Mouse (Mus musculus) heart, postnatal 14 days (tissue): ENCODE measurements around the gene Xab2. TPM values are rescaled to one million over a fixed set of nuclear protein-coding genes. Genes with fewer than 3 reads are reported as not detected.
"Not testable (repeated sequence)": the region's sequence is repeated elsewhere in the genome, so short reads cannot be mapped to it uniquely, and the experiment has no call there.

Source experiments
- DNase-seq, 2 experiments: peaks; one replicate each; pipeline ENCODE4 v3.0.0; 2021 to 2022
- intact Hi-C: fragments of 180-260 bp; cut with DNase I; formaldehyde crosslinking; loops from one replicate; pipeline ENCODE4 v1.15.1; 2025
- total RNA-seq, 2 experiments: library from RNA; stranded (reverse); gene quantifications; 2 replicates each; pipeline ENCODE4 v1.2.3; 2021

Xab2 gene
- total RNA-seq, 2 experiments from 2014 or later: 18.4 to 19.3 TPM

DNA sequence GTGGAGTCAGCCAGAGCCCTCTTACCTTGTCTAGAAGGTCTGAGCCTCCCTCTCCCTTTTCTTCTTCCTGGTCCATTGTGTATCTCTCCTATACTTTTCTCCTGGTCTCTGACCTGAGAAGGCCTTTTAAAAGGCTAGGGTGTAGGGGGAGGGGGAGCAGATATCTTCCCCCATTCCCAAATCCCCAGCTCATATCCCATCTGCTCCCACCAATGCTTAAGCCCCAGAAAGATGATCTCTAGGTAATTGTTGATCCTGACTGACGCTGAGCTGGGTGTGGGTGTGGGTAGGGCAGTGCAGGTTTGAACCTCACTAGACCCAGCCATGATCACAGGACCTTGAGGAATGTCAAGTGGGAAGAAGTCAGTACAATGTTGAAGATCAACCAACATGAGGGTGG, 4.3 kb upstream of the Xab2 start, which contains the start of gene Pcp2:
Gene Pcp2, minus strand, starts transcription at position 101 of the 400 bp plus-strand sequence.
- DNase-seq: no peak
- intact Hi-C loops: loop anchor here (10.0 kb wide), 1 partner anchor 161 kb away; the partner anchor contains the start of gene Pex11g

DNA sequence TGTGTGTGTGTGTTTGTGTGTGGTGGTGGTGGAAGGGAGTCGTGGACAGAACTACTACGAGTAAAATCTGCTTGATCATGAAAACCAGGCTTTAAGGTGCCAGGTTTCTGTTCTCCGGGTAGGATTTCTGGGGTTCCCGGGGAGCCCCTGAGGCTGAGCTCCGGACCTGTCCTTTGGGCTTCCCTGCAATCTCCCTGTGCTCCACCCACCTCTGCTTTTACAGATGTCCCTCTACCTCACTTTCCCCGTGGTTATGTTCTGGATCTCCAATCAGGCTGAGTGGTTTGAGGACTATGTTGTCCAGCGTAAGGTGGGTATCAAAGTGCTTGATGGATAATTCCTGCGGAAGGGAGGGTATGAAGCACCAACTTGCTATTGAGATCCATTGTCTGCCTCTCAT, 1.0 kb upstream of the Xab2 start:
- DNase-seq: no peak
- intact Hi-C loops: loop anchor here (5.0 to 10.0 kb wide), 2 partner anchors 55 to 157 kb away; partner anchors contain the start of genes Pex11g and Trappc5

DNA sequence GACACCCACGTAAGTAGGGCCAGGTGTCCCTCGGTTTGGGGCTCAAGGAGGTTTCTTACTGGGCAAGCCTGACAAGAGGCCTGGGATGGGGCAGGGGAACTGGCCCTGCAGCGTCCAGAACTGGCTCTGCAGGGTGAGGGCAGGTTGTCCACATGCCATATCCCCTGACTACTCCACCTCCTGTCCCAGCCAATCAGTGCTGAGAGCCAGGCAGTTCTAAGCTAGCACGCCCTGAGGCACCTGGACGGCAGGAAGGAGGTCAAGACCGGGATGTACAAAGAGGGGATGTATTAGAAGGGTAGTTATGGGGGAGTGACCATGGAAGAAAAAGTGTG, 11.3 kb downstream of the Xab2 start:
- intact Hi-C loops: no loop called here
- no peak for DNase-seq

DNA sequence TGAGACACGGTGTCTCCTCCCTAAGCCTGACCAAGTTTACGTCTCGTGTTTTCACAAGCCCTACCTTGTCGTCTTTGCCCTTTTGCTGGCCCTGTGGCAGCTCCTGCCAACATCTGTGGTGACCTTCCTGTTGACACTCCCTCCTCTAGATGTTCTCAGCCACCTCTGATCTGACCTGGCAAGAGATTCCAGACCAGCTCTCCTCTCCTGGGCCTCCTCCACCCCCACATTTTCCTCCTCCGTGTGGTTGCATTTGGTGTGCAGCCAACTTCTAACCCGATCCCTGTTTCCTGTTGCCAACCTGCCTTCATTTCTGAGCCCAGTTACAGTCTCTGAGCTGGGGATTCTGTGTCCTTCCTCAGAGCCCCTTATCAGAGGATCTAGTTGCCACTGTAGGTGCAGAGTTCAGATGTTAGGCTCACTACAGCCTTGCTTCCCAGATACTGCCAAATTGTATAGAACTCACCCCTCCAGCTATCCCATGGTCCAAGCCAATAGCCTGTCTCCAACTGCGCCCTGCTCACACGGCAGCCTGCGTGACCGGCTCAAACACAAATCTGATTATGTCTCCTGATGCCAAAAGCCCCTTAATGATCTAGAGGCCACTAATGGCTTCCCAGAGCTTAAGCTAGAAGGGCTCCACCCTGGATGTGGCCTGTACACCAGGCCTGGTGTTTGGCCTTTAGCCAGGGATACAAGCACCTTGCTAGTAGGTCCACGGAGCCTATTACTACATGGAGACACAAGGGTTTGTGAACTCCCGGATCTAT, 11.9 kb downstream of the Xab2 start:
- intact Hi-C loops: no loop called here
- no peak for DNase-seq

DNA sequence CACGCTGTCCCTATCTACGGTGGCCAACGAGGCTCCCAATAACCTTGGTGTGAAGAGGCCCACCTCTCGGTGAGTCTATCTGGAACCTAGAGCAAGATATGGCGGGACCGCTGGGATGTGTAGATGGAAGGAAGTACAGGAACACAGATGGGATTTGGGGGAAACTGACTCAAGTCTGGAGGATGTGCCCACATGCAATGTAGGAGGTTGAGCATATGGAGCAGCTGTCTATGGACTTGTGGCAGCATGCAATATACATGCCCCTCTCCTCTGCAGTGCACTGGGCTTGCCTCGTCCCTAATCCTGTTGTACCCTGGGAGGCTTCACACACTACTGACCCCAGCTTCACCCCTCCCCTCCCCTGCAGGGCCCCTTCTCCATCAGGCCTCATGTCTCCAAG, 13.3 kb downstream of the Xab2 start:
- DNase-seq: no peak
- intact Hi-C loops: no loop called here

DNA sequence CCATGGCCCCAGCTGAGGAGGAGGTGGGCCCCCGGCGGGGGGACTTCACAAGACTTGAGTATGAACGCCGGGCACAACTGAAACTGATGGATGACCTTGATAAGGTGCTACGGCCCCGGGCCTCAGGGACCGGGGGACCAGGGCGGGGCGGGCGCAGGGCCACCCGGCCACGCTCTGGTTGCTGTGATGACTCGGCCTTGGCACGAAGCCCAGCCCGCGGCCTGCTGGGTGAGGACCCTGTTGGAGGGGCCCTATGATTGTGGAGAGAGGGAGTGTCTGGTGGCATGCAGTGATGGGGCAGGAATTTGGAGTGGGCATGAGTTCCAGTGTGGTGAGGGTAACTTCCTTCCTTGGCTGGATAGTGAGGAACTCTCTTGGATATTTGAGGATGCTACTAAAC, 14.5 kb downstream of the Xab2 start:
- intact Hi-C loops: no loop called here
- DNase-seq: no peak

DNA sequence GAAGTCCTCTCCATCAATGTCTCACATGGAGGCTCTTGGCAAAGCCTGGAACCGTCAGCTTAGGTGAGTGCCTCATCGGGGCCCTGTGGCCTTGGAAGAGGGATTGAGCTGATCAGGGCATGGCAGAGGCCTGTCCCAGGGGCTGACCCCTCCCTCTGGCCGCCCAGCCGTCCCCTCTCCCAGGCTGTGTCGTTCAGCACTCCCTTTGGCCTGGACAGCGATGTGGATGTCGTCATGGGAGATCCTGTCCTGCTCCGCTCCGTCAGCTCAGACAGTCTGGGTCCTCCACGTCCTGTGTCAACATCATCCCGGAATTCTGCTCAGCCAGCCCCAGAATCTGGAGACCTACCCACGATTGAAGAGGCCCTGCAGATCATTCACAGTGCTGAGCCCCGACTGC, 17.7 kb downstream of the Xab2 start:
- intact Hi-C loops: no loop called here
- no peak for DNase-seq

DNA sequence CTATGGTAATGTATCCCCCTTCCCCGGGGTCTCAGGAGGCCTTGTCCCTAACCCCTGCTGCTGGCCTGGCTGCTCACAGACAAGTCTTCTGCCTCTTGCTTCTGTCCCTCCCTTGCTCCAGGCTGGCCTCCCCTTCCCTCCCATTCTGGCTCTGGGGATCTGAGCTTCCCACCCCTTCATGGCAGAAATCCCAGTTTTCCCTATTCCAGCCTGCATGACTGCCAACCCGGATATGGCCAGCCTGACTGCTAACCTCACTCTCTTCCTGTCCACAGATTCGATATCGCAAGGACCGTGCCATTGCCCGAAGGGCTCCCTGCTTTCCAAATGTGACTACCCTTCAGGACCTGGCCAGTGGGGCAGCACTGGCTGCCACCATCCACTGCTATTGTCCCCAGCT, 20.7 kb downstream of the Xab2 start:
- DNase-seq: peak; percentile 56 to 73
- intact Hi-C loops: no loop called here

DNA sequence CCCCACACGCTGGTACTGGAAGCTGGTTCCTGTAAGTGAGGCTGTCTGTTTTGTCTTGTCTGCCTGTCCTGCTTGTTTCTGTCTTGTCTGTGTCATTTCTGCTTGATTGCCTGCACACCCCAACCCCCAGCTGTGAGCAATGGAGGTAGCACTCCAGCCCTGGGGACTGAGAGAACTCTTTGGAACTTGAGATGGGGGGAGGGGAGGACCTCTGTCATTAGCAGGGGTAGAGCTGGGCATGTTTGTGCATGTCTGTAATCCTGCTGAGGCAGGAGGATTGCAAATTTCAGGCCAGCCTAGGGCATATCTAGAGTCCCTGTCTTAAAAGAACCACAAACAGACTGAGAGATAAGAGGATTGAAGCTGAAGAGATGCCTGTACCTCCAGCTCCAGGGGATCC, 21.9 kb downstream of the Xab2 start:
- intact Hi-C loops: no loop called here
- DNase-seq: no peak

DNA sequence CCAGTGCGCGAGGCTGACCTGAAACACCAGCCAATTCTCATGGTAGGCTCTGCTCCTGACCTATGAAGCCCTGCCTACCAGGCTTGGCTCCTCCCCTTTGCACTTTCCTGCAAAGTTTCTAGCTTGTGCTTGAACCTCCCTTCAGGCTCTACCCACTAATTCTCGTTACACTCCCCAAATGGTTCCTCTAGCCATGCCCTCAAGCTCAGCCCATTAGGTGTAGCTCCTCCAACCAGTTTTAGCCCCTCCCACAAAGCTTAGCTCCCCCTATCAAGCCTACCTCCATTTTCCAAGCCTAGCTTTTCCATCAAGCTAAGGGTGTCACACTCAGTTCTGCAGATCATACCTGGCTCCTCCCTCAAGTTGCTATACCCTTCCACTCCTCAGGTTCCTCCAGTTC, 23.1 kb downstream of the Xab2 start:
- intact Hi-C loops: no loop called here
- DNase-seq: no peak

DNA sequence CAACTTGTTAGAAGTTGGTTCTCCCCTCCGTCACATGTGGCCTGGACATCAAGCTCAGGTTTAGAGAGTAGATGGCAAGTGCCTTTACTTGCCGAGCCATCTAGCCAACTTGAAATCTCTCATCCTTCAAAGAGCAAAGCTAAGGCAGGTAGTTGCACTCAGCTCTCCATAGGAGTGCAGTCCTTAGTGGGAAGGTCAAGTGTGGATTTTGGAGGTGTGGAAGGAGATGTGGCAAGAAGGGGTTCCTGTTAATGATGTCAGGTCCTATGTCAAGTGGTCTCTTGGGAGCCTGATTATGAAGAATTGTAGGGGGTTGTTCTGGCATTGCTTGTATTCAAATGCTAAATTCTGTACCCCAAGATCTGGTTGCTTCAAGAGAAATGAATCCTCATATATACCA, 26.6 kb downstream of the Xab2 start:
- intact Hi-C loops: no loop called here
- no peak for DNase-seq

DNA sequence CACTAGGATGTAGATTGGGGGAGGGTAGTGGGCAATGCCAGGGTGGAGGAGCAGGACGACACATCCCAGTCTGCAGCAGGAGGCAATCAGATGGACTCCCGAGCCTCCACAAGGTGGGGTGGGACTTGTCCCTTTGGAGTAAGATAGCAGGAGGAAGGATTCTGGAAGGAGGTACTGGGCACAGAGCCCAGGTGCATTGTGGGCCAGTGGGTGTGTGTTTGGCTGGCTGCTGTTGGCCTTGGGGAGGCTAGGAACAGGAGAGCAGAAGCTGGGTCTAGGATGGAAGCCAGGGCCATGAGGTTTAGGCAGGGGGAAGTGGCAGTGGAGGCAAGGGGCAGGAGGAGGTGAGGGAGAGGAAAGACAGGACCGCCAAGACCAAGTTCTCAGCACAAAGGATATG, 27.6 kb downstream of the Xab2 start:
- intact Hi-C loops: no loop called here
- DNase-seq: no peak

DNA sequence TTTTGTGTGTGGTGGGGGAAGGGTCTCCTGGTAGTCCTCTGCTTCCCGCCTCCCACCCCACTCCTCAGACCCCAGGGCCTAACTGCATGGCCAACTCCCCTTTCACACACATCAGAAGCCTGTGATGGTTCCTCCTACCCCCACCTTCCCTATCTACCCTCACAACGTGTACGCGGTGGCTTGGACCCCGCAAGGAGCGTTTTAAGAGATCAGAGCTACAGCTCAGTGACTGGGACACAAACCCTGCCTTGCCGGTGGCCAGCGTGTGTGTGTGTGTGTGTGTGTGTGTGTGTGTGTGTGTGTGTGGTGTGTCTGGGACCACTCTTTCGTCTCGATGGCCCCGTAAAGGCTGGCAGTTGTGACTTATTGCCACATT, 32.9 kb downstream of the Xab2 start:
- DNase-seq: no peak
- intact Hi-C loops: no loop called here

DNA sequence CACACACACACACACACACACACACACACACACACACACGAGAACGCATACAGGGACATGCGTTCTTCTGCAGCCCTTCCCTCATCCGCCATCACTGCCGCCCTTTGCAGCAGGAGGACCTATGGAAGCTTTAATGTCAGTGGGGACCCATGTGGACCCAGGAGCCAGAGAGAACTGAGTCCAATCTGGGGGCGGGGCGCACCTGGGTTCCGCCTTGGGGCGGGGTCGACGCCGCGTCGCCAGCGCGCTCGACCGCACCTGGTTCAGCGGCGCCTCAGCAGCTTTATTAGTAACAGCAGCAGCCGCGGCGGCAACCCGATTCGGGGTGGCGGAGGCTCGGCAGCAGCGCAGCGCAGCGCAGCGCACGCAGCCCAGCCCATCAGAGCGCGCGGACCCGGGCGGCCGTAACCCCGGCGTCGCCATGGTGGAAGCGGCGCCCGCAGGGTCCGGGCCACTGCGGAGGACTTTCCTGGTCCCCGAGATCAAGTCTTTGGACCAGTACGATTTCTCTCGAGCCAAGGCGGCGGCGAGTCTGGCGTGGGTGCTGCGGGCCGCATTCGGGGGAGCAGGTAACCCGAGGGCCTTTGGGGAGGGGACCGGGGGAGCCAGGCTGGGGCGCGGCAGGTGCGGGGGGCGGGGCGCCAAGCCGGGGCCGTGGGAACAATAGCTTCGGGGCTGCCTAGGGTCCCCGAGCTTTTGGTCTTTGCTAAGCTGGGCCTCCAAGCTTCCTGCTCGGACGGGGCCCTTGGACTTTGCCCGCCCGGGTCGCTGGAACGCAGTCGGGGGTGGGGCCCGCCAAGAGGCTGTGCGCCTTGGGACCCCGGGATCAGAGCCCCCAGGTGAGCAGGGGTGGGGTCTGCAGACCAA, 33.5 kb downstream of the Xab2 start:
- peak; percentile 19 to 34 for DNase-seq
- intact Hi-C loops: no loop called here

DNA sequence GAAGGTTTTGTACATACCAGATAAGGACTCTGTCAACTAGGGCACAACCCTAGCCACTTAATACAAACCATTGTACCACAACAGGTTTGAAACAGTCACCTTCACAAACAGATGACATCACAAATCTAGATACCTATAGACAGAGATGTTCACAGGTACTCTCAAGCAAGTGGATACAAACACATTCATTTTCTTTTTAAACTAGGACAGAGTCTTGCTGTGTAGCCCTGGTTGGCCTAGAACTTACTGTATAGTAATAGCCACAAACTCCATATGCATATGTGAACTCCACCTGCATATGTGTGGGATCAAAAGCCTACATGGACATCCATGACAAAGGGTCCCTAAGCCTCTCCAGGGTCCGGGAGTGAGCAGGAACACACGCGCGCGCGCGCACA, 34.1 kb downstream of the Xab2 start, which contains the start of gene Camsap3:
Gene Camsap3, plus strand, starts transcription at position 301 of the 398 bp plus-strand sequence.
- no peak for DNase-seq
- intact Hi-C loops: no loop called here

DNA sequence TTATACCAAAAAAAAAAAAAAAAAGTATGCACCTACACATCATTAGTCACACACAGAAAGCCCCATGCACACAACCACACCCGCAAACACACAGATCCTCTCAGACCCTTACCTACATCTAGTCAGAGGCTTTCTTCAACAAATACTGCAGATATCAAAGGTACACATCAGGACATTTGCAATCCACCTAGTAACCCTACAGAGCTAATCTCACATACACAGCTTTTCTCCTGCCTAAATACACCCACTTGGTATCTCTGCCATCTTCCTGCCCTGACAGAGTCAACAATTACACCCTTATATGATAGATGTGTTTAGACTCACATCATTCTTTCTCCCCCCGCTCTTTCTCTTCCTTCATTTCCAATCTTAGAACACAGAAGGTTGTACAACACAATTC, 34.7 kb downstream of the Xab2 start:
- intact Hi-C loops: no loop called here
- DNase-seq: no peak

DNA sequence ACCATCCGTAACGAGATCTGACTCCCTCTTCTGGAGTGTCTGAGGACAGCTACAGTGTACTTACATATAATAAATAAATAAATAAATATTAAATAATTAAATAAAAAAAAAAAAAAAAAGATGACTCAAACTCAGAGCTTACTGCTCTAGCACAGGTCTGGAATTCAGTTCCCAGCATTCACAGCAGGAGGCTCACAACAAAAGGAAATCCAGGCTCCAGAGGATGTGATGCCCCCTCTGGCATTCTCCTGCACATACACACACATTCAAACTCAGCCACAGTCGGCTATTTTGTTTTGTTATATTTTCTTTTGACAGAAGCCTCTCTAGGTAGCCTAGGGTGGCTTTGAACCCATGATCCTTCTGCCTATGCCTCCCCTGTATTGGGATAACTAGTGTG, 39.2 kb downstream of the Xab2 start:
- intact Hi-C loops, DNase-seq: not testable (repeated sequence)

DNA sequence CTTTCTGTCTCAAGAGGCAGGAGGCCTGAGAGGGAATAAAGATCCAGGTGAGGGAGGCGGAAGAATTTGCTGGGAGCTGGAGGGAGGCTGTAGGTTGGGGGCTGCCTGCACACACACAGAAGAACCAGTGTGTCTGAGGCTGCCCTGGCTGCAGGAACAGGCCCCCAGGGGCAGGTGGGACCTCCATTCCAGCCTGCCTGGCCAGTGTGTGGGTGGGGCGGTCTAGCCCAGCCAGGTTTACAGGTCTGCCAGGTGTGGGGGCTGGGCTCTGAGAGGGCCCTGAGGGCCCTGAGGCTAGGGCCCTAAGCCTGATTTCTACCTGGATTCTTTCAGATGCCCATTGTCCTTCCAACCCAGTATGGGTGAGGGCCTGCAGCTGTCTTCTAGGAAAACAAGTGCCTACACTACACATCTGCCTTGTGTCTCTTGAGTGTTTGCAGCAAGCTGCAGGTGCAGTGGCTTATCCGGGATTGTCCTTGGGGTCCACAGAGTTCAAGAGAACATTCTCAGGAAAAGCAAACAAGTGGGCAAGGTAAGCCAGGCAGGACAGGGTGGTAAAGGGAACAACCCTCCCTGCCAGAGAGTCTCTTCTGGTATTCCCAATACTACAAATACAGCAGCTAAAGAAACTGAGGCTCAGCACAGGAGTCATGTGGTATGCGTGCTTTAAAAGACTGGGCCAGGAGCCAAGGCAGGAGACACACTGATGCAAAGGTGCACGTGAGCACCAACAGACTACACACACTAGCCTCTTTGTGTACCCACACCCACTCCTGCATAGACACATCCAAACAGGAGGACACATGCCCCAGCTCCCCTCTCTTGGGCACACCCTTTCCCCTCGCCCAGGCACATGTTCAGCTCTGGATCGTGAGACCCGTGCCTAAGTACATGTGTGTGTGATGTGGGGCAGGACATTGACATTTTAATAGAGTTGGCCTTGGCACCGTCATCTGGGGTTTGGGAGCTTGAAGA, 41.4 kb downstream of the Xab2 start:
- DNase-seq: no peak
- intact Hi-C loops: no loop called here

DNA sequence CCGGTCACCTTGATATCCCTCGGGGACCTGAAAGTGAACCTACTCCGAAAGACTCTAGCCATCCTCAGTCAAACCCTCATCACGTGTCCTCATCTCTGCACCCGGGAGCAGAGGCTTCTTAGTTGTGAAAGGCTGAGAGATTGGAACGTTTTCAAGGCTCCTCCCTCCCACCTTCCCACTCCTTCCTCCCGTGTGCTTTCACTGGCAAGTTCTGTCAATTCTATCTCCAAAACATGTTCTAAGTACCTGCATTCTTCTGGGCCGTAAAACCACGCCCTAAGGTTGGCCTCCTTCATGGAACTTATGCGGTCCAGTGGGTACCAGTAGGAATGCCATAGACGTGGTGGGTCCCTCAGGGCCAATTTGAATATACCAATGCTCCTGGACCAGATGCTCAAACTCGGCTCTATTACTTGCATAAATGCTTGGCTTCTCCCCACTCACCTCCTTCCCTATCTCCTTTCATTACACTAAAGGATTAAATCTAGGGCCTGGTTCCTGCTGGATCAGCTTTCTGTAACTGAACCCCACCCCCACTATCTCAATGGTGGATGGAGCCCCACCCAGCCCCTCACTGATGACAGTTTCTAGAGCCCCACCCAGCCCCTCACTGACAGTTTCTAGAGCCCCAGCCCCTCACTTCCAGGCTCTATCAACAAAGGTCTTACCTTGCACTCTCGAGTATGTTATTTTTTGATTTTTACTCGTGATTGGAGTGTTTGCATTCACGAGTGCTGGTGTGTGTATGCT, 44.7 kb downstream of the Xab2 start:
- intact Hi-C loops: no loop called here
- no peak for DNase-seq

DNA sequence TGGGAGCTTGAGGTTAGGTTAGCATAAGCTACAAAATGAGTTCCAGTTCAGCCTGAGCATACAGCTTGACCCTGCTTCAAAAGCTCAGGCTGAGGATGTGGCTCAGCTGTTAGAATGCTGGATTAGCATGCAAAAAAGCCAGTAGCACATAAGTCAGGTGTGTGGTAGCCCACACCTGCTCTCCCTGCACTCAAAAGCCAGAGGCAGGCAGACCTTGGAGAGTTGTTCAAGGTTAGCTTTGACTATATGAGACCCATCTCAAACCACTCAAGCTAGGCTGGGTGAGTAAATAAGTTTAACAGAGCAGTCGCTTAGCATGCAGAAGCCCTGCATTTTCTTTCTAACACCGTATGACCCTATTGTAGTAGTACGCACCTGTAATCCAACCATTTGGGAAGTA, 46.6 kb downstream of the Xab2 start:
- intact Hi-C loops: no loop called here
- no peak for DNase-seq
